14 mouse cellular contexts compared by ENCODE assay signal in the genomic region with DNA sequence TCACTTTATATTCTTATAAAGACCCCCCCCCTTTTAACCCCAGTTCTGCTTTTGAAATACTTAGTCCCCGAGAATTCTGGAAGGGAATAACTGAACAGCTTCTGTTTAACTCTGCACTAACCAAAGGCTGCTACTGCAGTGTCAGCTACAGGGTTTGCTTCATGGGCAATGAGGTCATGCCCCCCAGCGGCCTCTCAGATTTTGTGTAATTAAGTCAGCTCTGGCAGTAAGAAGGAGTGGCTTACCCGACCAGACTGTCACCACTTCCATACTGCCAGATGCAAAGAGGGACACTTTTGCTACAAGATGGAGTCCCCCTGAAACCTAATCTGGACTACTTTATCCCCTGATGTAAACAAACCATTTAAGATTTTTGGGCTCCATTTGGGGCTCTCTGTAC.
DNase-seq lines count a peak whose midpoint lies in the region; ATAC-seq and TF ChIP-seq lines count a peak whose summit lies in the region.
"Had no signal": no experiment of that assay in that cellular context is flagged by ENCODE, and none has a peak within 500 bp of the region (broad histone marks: within the 10 kb centered on the region; RNA-seq: fewer than 3 reads in every experiment).

No protein-coding gene starts in this region.

- H3K9ac ChIP-seq in limb, embryonic 11.5 days (ENCODE audit: low read length) = no peak overlapping the region
- no peak overlapping the region for H3K9ac ChIP-seq in embryonic facial prominence, embryonic 15.5 days
- H3K9ac ChIP-seq in stomach, embryonic 16.5 days (ENCODE audit: low read length) = peak overlapping the region; percentile 64
- H3K9ac ChIP-seq: forebrain, embryonic 15.5 days; neural tube, embryonic 12.5 days had no signal

- H3K4me3 ChIP-seq in gastrocnemius, adult 2 months = no peak overlapping the region
- no peak overlapping the region for H3K4me3 ChIP-seq in limb, embryonic 11.5 days (ENCODE audit: low read depth, low read length)
- no peak overlapping the region for H3K4me3 ChIP-seq in limb, embryonic 10.5 days
- H3K4me3 ChIP-seq in embryonic facial prominence, embryonic 15.5 days (replicated peaks) = no peak overlapping the region
- no peak overlapping the region for H3K4me3 ChIP-seq in stomach, embryonic 16.5 days (replicated peaks; ENCODE audit: low read length)
- H3K4me3 ChIP-seq: forebrain, embryonic 15.5 days; neural tube, embryonic 12.5 days had no signal

- WGBS in limb, embryonic 11.5 days = 14% methylated on average over 3 of the region's 3 CpGs
- WGBS in limb, embryonic 10.5 days = 30% methylated on average over 3 of the region's 3 CpGs
- WGBS in embryonic facial prominence, embryonic 15.5 days = 27% methylated on average over 3 of the region's 3 CpGs
- WGBS in stomach, embryonic 16.5 days = 31% methylated on average over 3 of the region's 3 CpGs

- TF ChIP-seq CTCF in gastrocnemius, adult 2 months (IDR thresholded peaks at IDR 0.05) = no peak

- intact Hi-C loops in gastrocnemius, adult 2 months (cut with DNase I) = no loop called here
- intact Hi-C loops in gastrocnemius, postnatal 14 days (cut with DNase I; ENCODE audit: low total_unique reads) = no loop called here

- no peak for DNase-seq in gastrocnemius, adult 2 months
- DNase-seq in gastrocnemius, postnatal 14 days = no peak
- peak; percentile 38 for DNase-seq in limb, embryonic 11.5 days (ENCODE audit: low spot score)
- no peak for DNase-seq in limb, embryonic 10.5 days (ENCODE audit: low spot score)
- DNase-seq in layer of hippocampus, adult 9-11 months = no peak
- DNase-seq: cerebellum, postnatal 25 days; kidney, postnatal 4 days; lung, adult 2 months had no signal

- no peaks in the 10 kb centered on the region for H3K9me3 ChIP-seq in limb, embryonic 11.5 days (ENCODE audit: control insufficient read depth, low read length)
- H3K9me3 ChIP-seq in limb, embryonic 10.5 days (replicated peaks) = no peaks in the 10 kb centered on the region
- H3K9me3 ChIP-seq in embryonic facial prominence, embryonic 15.5 days (replicated peaks) = no peaks in the 10 kb centered on the region
- no peaks in the 10 kb centered on the region for H3K9me3 ChIP-seq in stomach, embryonic 16.5 days (replicated peaks; ENCODE audit: control insufficient read depth, low read length)
- H3K9me3 ChIP-seq: forebrain, embryonic 15.5 days; neural tube, embryonic 12.5 days had no signal

- H3K4me2 ChIP-seq in limb, embryonic 11.5 days (ENCODE audit: low read depth, severe bottlenecking) = no peak overlapping the region
- H3K4me2 ChIP-seq in embryonic facial prominence, embryonic 15.5 days (replicated peaks) = no peak overlapping the region
- no peak overlapping the region for H3K4me2 ChIP-seq in stomach, embryonic 16.5 days (ENCODE audit: low read depth, low read length)
- H3K4me2 ChIP-seq: forebrain, embryonic 15.5 days; neural tube, embryonic 12.5 days had no signal

- H3K27me3 ChIP-seq in limb, embryonic 11.5 days (ENCODE audit: control insufficient read depth, insufficient read depth, low read length) = no peaks in the 10 kb centered on the region
- no peaks in the 10 kb centered on the region for H3K27me3 ChIP-seq in limb, embryonic 10.5 days (ENCODE audit: low read depth, poor library complexity, severe bottlenecking)
- H3K27me3 ChIP-seq in embryonic facial prominence, embryonic 15.5 days = no peaks in the 10 kb centered on the region
- H3K27me3 ChIP-seq in stomach, embryonic 16.5 days (ENCODE audit: control insufficient read depth, insufficient read depth, low read length) = no peaks in the 10 kb centered on the region
- H3K27me3 ChIP-seq: forebrain, embryonic 15.5 days; neural tube, embryonic 12.5 days had no signal

- peaks cover 15% of the 10 kb centered on the region for H3K4me1 ChIP-seq in limb, embryonic 11.5 days (ENCODE audit: control insufficient read depth, insufficient read depth, low read length)
- H3K4me1 ChIP-seq in limb, embryonic 10.5 days = peaks cover 48% of the 10 kb centered on the region
- peaks cover 51% of the 10 kb centered on the region for H3K4me1 ChIP-seq in embryonic facial prominence, embryonic 15.5 days
- peaks cover 46% of the 10 kb centered on the region for H3K4me1 ChIP-seq in stomach, embryonic 16.5 days (ENCODE audit: control insufficient read depth, insufficient read depth, low read length)
- H3K4me1 ChIP-seq: forebrain, embryonic 15.5 days had no signal

- no peak for ATAC-seq in limb, embryonic 11.5 days (ENCODE audit: insufficient number of reproducible peaks, low FRiP score, low TSS enrichment, low read depth)
- ATAC-seq in embryonic facial prominence, embryonic 15.5 days (ENCODE audit: insufficient number of reproducible peaks, low FRiP score, low TSS enrichment, low read depth) = 0 out of 2 replicates have a peak, but pooled peaks have one; percentile 32
- ATAC-seq in stomach, embryonic 16.5 days (ENCODE audit: insufficient read depth, low FRiP score) = no peak
- no peak for ATAC-seq in megakaryocyte, adult 5-6 weeks (ENCODE audit: poor library complexity, severe bottlenecking)
- ATAC-seq: forebrain, embryonic 15.5 days; hindbrain, postnatal 0 days had no signal

- H3K36me3 ChIP-seq in limb, embryonic 11.5 days (ENCODE audit: control insufficient read depth, insufficient read depth, low read length) = no peaks in the 10 kb centered on the region
- peaks cover 3% of the 10 kb centered on the region; the same call in 1 of the 2 replicates for H3K36me3 ChIP-seq in limb, embryonic 10.5 days
- 0 out of 2 replicates have a peak, but pooled peaks cover 9% of the 10 kb centered on the region for H3K36me3 ChIP-seq in embryonic facial prominence, embryonic 15.5 days
- 0 out of 2 replicates have a peak, but pooled peaks cover 4% of the 10 kb centered on the region for H3K36me3 ChIP-seq in stomach, embryonic 16.5 days (ENCODE audit: control insufficient read depth, insufficient read depth, low read length)

- peak overlapping the region; percentile 80 for H3K27ac ChIP-seq in gastrocnemius, adult 2 months
- no peak overlapping the region for H3K27ac ChIP-seq in limb, embryonic 11.5 days (replicated peaks; ENCODE audit: low read depth, low read length)
- H3K27ac ChIP-seq in limb, embryonic 10.5 days = no peak overlapping the region
- peak overlapping the region; percentile 89 for H3K27ac ChIP-seq in embryonic facial prominence, embryonic 15.5 days (replicated peaks)
- H3K27ac ChIP-seq in stomach, embryonic 16.5 days (ENCODE audit: low read length) = peak overlapping the region; percentile 96
- H3K27ac ChIP-seq: forebrain, embryonic 15.5 days; hindbrain, postnatal 0 days; neural tube, embryonic 12.5 days had no signal

Comparison
In these comparisons a context has a peak if more than half of its experiments do, and no peak if none do; other contexts are left out.
1. H3K27ac ChIP-seq: peak in gastrocnemius, adult 2 months (single experiment), embryonic facial prominence, embryonic 15.5 days (single experiment) and stomach, embryonic 16.5 days (single experiment); none in limb, embryonic 11.5 days (single experiment) and limb, embryonic 10.5 days (single experiment).